Mouse (Mus musculus) heart, postnatal 0 days (tissue): ENCODE measurements around the gene Rnf181. TPM values are rescaled to one million over a fixed set of nuclear protein-coding genes. Genes with fewer than 3 reads are reported as not detected.
A peak's percentile ranks its signal among the peaks of the same experiment; 100 is the strongest.

Source experiments
- ATAC-seq: fragments of 200-750 bp; cut with Nextera tagmentation; 2 replicates; pipeline ENCODE4 v1.8.0; 2017; ENCODE audit warnings: low read depth, moderate number of reproducible peaks, moderate library complexity; ENCODE audit not compliant: insufficient read depth
- DNase-seq: peaks from one replicate; pipeline ENCODE4 v3.0.0-alpha.2; 2016; ENCODE audit warnings: low spot score
- H3K27ac ChIP-seq: fragments of 300-500 bp; sonication (generic); 2 replicates; pipeline ENCODE4 v1.5.1; 2014; ENCODE audit warnings: low read depth, mild to moderate bottlenecking
- H3K27me3 ChIP-seq: fragments of 300-500 bp; sonication (generic); 2 replicates; pipeline ENCODE4 v1.6.1; 2014; ENCODE audit warnings: low read length, mixed read lengths; ENCODE audit not compliant: control insufficient read depth, insufficient read depth
- H3K36me3 ChIP-seq: fragments of 300-500 bp; sonication (generic); replicated peaks from 2 replicates; pipeline ENCODE4 v1.6.1; 2014; ENCODE audit warnings: low read length, mixed read lengths; ENCODE audit not compliant: control insufficient read depth, insufficient read depth
- H3K4me1 ChIP-seq: fragments of 300-500 bp; sonication (generic); 2 replicates; pipeline ENCODE4 v1.6.1; 2014; ENCODE audit warnings: antibody characterized with exemption; ENCODE audit not compliant: control insufficient read depth, insufficient read depth
- H3K4me2 ChIP-seq: fragments of 300-500 bp; sonication (generic); 2 replicates; pipeline ENCODE4 v1.6.1; 2014; ENCODE audit warnings: low read depth, mild to moderate bottlenecking, low read length, moderate library complexity
- H3K4me3 ChIP-seq: fragments of 300-500 bp; sonication (generic); 2 replicates; pipeline ENCODE4 v1.5.1; 2014; ENCODE audit warnings: low read depth, low read length
- H3K9ac ChIP-seq: fragments of 300-500 bp; sonication (generic); replicated peaks from 2 replicates; pipeline ENCODE4 v1.6.1; 2014; ENCODE audit warnings: low read depth, low read length, mixed read lengths
- H3K9me3 ChIP-seq: fragments of 300-500 bp; sonication (generic); replicated peaks from 2 replicates; pipeline ENCODE4 v1.6.1; 2016; ENCODE audit warnings: low read length; ENCODE audit not compliant: control insufficient read depth
- CTCF ChIP-seq: IDR thresholded peaks from 2 replicates; pipeline ENCODE4 v1.5.1; 2016; ENCODE audit warnings: antibody characterized with exemption, control low read depth, low read depth
- EP300 ChIP-seq: IDR thresholded peaks from 2 replicates; pipeline ENCODE4 v1.6.1; 2016; ENCODE audit warnings: antibody characterized with exemption, low read depth
- WGBS: fragments of 180-500 bp; shearing (Covaris S2); extraction: QIAGEN DNeasy Blood & Tissue Kit; methylation state at CpG from one replicate; pipeline ENCODE4 v1.1.7; 2014; 5-methylcytosine and 5-hydroxymethylcytosine counted together
- polyA plus RNA-seq: library from polyadenylated mRNA; unstranded; fragments of >200 nt; fragmentation: Nextera tagmentation; extraction: Ambion mirVana; gene quantifications from 2 replicates; pipeline ENCODE4 v1.2.1, GENCODE M21; 2015
- total RNA-seq: library from RNA; depleted of rRNA; stranded (reverse); fragments of >200 nt; gene quantifications from 2 replicates; pipeline ENCODE4 v1.2.3, GENCODE M21; 2014; ENCODE audit warnings: low replicate concordance

Gene Rnf181
- total and polyA plus RNA-seq, 2 experiments from 2014 or later, result 53.5 to 74.9 TPM

DNA sequence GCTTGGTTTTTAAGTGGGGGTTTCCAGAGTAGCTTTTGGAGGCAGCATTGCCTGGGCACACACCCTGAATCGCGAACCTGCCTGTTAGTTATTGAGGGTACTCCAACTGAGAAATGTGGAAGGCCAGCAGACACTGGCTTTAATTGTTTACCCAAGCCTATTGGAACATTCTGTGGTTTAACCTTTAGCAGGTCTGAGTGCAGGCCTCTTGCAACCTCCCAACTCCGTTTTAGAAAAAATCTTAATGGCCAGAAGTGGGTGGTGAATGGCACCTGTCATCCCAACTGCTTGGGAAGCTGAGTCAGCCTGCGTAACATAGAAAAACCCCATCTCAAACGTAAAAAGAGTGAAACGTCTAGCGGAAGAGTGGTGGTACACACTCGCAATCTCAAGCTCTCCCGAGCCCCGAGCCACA, 30.1 kb upstream of the Rnf181 start:
- TF ChIP-seq CTCF (no peak), EP300 (no peak)
- 76% methylated on average over 10 of the region's 10 CpGs for WGBS
- Histone ChIP-seq H3K27me3 (no peaks in the 10 kb centered on the region), H3K9ac (no peak overlapping the region), H3K4me1 (no peaks in the 10 kb centered on the region), H3K9me3 (no peaks in the 10 kb centered on the region), H3K36me3 (no peaks in the 10 kb centered on the region), H3K27ac (no peak overlapping the region), H3K4me2 (no peak overlapping the region), H3K4me3 (no peak overlapping the region)
- ATAC-seq (no peak), DNase-seq (no peak)

DNA sequence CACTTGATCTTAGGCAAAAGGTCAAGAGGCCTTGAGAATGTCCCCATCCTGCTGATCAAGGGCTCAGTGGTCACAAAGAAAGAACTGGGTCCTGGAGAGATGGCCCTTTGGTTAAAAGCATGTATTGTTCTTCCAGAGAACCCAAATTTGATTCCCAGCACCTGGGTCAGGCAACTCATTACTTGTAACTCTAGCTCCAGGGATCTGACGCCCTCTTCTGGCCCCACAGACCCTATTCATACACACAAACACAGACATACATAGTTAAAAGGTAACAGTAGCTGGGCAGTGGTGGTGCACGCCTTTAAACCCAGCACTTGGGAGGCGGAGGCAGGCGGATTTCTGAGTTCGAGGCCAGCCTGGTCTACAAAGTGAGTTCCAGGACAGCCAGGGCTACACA, 25.6 kb upstream of the Rnf181 start:
- no peak for TF ChIP-seq CTCF
- TF ChIP-seq EP300, result no peak
- Histone ChIP-seq H3K27me3 (no peaks in the 10 kb centered on the region), H3K4me2 (no peak overlapping the region), H3K4me1 (peaks cover 17% of the 10 kb centered on the region), H3K9me3 (no peaks in the 10 kb centered on the region), H3K27ac (0 out of 2 replicates have a peak overlapping the region, but pooled peaks have one; percentile 2), H3K9ac (no peak overlapping the region), H3K4me3 (no peak overlapping the region), H3K36me3 (0 out of 2 replicates have a peak, but pooled peaks cover 3% of the 10 kb centered on the region)
- ATAC-seq, result no peak
- no peak for DNase-seq
- 90% methylated on average over 5 of the region's 5 CpGs for whole genome bisulfite sequencing

DNA sequence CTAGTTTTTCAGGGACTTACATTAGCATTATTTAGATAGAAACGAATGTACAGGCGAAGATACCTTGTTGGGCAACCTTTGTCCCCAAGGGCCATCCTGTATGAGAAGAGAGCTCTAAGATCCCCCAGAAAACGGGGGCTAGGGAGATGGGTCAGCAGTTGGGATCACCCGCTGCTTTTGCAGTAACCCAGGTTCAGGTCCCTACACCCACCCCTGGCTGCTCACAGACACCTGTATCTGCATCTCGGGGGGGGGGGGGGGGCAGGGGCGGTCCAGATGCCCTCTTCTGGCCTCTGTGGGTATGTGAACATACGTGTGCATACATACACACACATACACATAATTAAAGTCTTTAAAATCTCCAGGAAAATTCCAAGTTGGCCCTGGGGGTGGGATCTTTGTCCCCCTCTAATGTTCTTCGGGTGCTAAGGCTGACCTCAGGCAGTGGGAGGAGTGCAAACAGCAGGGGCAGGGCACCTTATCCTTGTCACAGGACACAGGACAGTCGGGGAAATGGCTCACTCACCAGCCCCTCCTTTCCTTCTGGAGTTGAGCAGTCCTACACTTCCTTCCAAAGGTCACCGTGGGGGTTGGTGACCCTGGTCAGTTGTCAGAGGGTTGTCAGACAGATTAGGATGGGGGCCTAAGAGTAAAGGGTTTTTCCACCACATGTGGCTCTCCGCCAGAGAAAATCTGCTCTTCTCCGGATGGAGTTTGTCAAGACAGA, 24.2 kb upstream of the Rnf181 start:
- DNase-seq, result peak; percentile 68
- Histone ChIP-seq H3K9ac (peak overlapping the region; percentile 76), H3K27me3 (no peaks in the 10 kb centered on the region), H3K27ac (peak overlapping the region; percentile 99), H3K4me1 (peaks cover 17% of the 10 kb centered on the region), H3K36me3 (peaks cover 13% of the 10 kb centered on the region; the same call in 1 of the 2 replicates), H3K9me3 (no peaks in the 10 kb centered on the region), H3K4me3 (peak overlapping the region; percentile 57), H3K4me2 (peak overlapping the region; percentile 72)
- WGBS, result 18% methylated on average over 12 of the region's 12 CpGs
- peak; percentile 58 for ATAC-seq
- no peak for TF ChIP-seq EP300
- TF ChIP-seq CTCF, result no peak

DNA sequence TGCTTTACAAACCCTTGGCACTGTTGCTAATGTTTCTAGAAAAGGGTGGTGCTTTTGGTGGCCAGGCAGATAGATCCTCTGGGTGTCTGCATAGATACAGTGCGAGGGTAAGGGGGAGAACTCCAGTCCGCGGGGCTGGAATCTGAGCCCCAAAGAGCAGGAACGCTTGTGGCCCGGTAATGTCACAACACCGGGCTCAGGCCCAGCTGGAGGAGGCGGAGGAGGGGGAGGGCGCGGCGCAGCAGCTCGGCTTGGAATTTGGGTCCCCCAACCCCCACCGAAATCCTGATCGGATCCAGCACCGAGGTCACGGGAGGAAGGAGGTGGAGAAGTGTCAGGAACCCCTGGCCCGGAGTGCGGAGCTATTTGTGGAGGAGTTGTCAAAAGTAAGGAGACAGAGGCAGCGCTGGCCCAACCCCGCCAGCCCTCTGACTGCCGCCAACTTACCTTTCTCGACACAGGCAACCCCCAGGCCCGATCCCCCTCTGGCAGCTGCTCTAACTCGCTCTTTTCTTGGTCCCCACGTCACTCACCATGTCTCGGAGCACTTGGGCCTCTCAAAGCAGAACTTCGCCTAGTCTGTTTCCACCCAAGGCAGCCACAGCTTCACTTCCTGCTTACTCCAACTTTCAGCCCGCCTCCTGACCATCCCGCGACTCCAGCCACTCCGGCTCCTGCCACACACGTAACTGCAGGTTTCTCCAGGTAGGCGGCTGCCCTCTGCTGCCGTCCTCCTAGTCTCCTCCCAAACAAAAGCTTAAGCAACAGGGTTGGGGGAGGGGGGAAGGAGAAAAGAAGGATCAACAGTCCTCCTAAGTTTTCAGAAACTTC, 23.4 kb upstream of the Rnf181 start, which contains the start of gene Vamp8:
TSS of gene Vamp8 (minus strand) at position 763 of the 831 bp plus-strand sequence.
- Histone ChIP-seq H3K4me2 (peak within 1 kb of the TSS; percentile 72), H3K27me3 (no peaks in the 10 kb centered on the region), H3K4me3 (peak within 1 kb of the TSS; percentile 57), H3K36me3 (peaks cover 21% of the 10 kb centered on the region), H3K9me3 (no peaks in the 10 kb centered on the region), H3K9ac (peak within 1 kb of the TSS; percentile 76), H3K27ac (peak within 1 kb of the TSS; percentile 99), H3K4me1 (peaks cover 17% of the 10 kb centered on the region)
- peak; percentile 88 for TF ChIP-seq EP300
- TF ChIP-seq CTCF, result no peak
- DNase-seq, result peak; percentile 86
- ATAC-seq, result peak; percentile 75
- under 1% methylated on average over 32 of the region's 33 CpGs for WGBS

DNA sequence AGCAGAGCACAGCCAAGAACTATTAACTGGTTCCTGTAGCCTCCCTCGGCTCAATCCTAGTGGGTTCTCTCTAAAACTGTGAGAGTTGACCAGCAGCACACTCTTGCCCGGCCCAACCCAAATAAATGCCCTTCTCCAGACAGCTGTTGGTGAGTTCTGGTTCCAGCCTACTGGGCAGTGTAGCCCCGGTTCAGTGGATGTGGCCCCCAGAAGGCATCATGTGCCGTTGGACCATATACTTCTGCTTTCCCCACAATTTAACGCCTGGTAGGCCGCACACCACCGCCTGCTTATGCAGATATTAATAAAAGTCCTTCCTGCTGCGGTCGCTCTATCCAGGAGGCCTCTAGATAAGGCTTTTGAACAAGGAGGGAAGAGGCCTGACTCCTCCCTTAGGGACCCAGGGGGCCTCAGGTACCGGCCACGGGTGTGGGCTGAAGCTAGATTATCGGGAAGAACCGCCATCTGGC, 22.8 kb upstream of the Rnf181 start:
- Histone ChIP-seq H3K4me3 (peak overlapping the region; percentile 57), H3K9ac (peak overlapping the region; percentile 76), H3K36me3 (peaks cover 28% of the 10 kb centered on the region), H3K27me3 (no peaks in the 10 kb centered on the region), H3K4me2 (peak overlapping the region; percentile 72), H3K27ac (peak overlapping the region; percentile 99), H3K4me1 (peaks cover 17% of the 10 kb centered on the region), H3K9me3 (no peaks in the 10 kb centered on the region)
- TF ChIP-seq EP300, result no peak
- no peak for TF ChIP-seq CTCF
- 3% methylated on average over 13 of the region's 13 CpGs for WGBS
- DNase-seq, result peak; percentile 59
- ATAC-seq, result peak; percentile 45
